ENCODE assay signal across 25 mouse cellular contexts in the genomic region with DNA sequence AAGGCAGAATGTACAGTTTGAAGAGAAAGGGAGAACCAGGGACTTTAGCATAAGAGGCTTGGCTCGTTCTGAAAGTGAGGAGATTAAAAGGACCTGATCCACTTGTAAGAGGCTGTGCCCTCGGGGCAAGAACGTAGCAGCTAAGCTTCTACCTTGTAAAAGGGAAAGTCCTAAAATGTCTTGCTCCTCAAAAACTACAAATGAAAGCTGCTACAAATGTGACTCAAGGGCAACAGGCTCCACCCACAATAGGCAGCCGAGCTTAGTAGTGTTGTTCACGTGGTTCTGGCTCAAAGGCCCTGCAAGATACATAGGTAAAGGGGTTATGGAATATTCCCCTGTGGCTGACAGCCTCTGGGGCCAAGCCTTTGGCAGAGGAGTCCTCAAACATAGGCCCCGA.
DNase-seq lines count a peak whose midpoint lies in the region; ATAC-seq lines count a peak whose summit lies in the region.
"Had no signal": no experiment of that assay in that cellular context is flagged by ENCODE, and none has a peak within 500 bp of the region (broad histone marks: within the 10 kb centered on the region; RNA-seq: fewer than 3 reads in every experiment).

No protein-coding gene starts in this region.

- peaks cover 12% of the 10 kb centered on the region for H3K4me1 ChIP-seq in heart, embryonic 13.5 days
- H3K4me1 ChIP-seq in heart, embryonic 10.5 days = peaks cover 10% of the 10 kb centered on the region
- H3K4me1 ChIP-seq: liver, embryonic 12.5 days had no signal

- H3K9me3 ChIP-seq in heart, embryonic 13.5 days = no peaks in the 10 kb centered on the region
- H3K9me3 ChIP-seq in heart, embryonic 10.5 days = no peaks in the 10 kb centered on the region
- H3K9me3 ChIP-seq: forebrain, embryonic 10.5 days; hindbrain, embryonic 15.5 days; kidney, embryonic 15.5 days; limb, embryonic 12.5 days; liver, embryonic 12.5 days; midbrain, embryonic 10.5 days; neural tube, embryonic 13.5 days had no signal

- H3K36me3 ChIP-seq in heart, embryonic 13.5 days = no peaks in the 10 kb centered on the region
- no peaks in the 10 kb centered on the region for H3K36me3 ChIP-seq in heart, embryonic 10.5 days
- H3K36me3 ChIP-seq: forebrain, embryonic 10.5 days; hindbrain, embryonic 15.5 days; kidney, embryonic 15.5 days; limb, embryonic 12.5 days; liver, embryonic 12.5 days; midbrain, embryonic 10.5 days; neural tube, embryonic 13.5 days had no signal

- ATAC-seq in heart, embryonic 13.5 days (ENCODE audit: extremely low read depth, insufficient number of reproducible peaks, low FRiP score, low TSS enrichment) = no peak
- no peak for ATAC-seq in megakaryocyte-erythroid progenitor cell, adult 5-6 weeks (replicated peaks; ENCODE audit: low FRiP score, low TSS enrichment, poor library complexity, severe bottlenecking)
- ATAC-seq: intestine, postnatal 0 days; liver, embryonic 12.5 days had no signal

- no peak overlapping the region for H3K4me3 ChIP-seq in heart, embryonic 13.5 days
- H3K4me3 ChIP-seq in heart, embryonic 10.5 days = no peak overlapping the region
- H3K4me3 ChIP-seq: forebrain, embryonic 10.5 days; hindbrain, embryonic 15.5 days; kidney, embryonic 15.5 days; limb, embryonic 12.5 days; liver, embryonic 12.5 days; midbrain, embryonic 10.5 days; neural tube, embryonic 13.5 days had no signal

- DNase-seq in adrenal gland, adult 2 months = peak; percentile 27
- no peak for DNase-seq in adrenal gland, adult 18-20 months (ENCODE audit: low spot score in 2 of 2)
- DNase-seq in heart, embryonic 10.5 days (ENCODE audit: low spot score) = no peak
- DNase-seq in 3T3-L1 (ENCODE audit: low read depth, low spot score) (peak; percentile 64), ZHBTc4 (ENCODE audit: low read depth, low spot score) (peak; percentile 42)
- no peak for DNase-seq in spleen, postnatal 10 days (ENCODE audit: low spot score in 2 of 2)
- DNase-seq: cerebellum, adult 18-20 months; cerebellum, postnatal 25 days; embryo, embryonic 11 days; gastrocnemius, postnatal 10 days; heart, adult 18-20 months; heart, postnatal 36 days; lung, embryonic 14.5 days; lung, postnatal 4 days; thymus, postnatal 36 days had no signal

- no peak overlapping the region for H3K9ac ChIP-seq in heart, embryonic 13.5 days
- H3K9ac ChIP-seq: hindbrain, embryonic 15.5 days; kidney, embryonic 15.5 days; limb, embryonic 12.5 days; liver, embryonic 12.5 days; lung, embryonic 14.5 days; neural tube, embryonic 13.5 days had no signal

- 50% methylated on average over 6 of the region's 6 CpGs for WGBS in heart, embryonic 13.5 days
- WGBS in heart, embryonic 10.5 days = 55% methylated on average over 6 of the region's 6 CpGs

- H3K27ac ChIP-seq in heart, embryonic 13.5 days (replicated peaks) = 0 out of 2 replicates have a peak overlapping the region, but pooled peaks have one; percentile 8
- no peak overlapping the region for H3K27ac ChIP-seq in heart, embryonic 10.5 days
- H3K27ac ChIP-seq: forebrain, embryonic 10.5 days; hindbrain, embryonic 15.5 days; kidney, embryonic 15.5 days; limb, embryonic 12.5 days; liver, embryonic 12.5 days; midbrain, embryonic 10.5 days; neural tube, embryonic 13.5 days had no signal

- H3K4me2 ChIP-seq in heart, embryonic 13.5 days = peak overlapping the region; percentile 20
- H3K4me2 ChIP-seq: hindbrain, embryonic 15.5 days; kidney, embryonic 15.5 days; limb, embryonic 12.5 days; liver, embryonic 12.5 days; lung, embryonic 14.5 days; neural tube, embryonic 13.5 days had no signal

- peaks cover 36% of the 10 kb centered on the region for H3K27me3 ChIP-seq in heart, embryonic 13.5 days (replicated peaks)
- H3K27me3 ChIP-seq in heart, embryonic 10.5 days (ENCODE audit: insufficient read depth, poor library complexity, severe bottlenecking) = peaks cover 25% of the 10 kb centered on the region
- H3K27me3 ChIP-seq: hindbrain, embryonic 15.5 days had no signal

Comparison
In these comparisons a context has a peak if more than half of its experiments do, and no peak if none do; other contexts are left out.
1. DNase-seq: peak in adrenal gland, adult 2 months (single experiment), 3T3-L1 (single experiment) and ZHBTc4 (single experiment); none in adrenal gland, adult 18-20 months (0 of 2), heart, embryonic 10.5 days (single experiment) and spleen, postnatal 10 days (0 of 2).